Mouse (Mus musculus) central nervous system, embryonic 14 days (tissue): ENCODE results near the gene Prl6a1. TPM values are rescaled to one million over a fixed set of nuclear protein-coding genes. Genes with fewer than 3 reads are reported as not detected.

Source experiments
- polyA plus RNA-seq: library from polyadenylated mRNA; depleted of rRNA; stranded (reverse); fragments of >200 nt; gene quantifications from 2 replicates; pipeline ENCODE4 v1.2.3, GENCODE M21; 2012; rRNA removed

The Prl6a1 gene
- not detected in 2 replicates for polyA plus RNA-seq

DNA sequence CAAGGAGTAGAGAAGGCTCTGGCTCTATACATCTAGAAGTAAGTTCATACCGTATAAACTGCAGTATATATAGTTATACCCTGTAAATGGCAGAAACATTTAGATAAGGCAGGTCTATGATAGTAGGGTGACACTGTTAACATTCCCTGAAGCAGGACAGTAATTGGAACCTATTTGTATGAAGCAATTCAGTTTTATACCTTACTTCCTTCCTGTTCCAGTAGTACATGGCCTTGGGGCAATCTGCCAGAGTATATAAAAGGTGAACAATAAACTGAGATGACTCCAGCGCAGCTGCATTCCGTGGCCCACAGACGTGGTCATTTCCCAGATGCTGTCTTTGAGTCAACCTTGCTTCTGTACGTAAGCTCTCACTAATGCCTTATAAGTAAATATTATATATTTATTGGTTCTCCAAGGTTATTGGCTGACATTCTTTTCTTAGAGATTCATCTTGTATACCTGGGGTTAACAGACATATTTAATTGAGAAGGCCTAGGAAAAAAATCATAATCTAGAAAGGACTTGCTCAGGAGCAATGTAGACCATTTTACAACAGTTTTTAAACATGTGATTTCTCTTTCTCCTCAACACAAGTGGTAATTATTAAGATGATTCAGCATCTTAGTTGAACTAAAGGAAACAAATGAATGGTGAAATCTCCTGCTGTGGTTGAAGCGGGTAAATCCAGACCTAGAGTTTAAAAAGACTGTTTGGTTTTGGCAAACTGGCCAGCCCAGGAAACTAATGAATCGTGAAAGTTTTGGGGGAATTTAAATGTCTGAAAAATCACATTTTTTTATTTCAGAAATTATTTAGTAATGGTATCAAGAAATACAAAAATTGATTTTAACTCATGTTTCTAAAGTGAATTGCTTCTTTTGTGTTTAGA lies at the start of gene Prl6a1:
Gene Prl6a1 (plus strand): TSS at position 294 of the 892 bp plus-strand sequence.

DNA sequence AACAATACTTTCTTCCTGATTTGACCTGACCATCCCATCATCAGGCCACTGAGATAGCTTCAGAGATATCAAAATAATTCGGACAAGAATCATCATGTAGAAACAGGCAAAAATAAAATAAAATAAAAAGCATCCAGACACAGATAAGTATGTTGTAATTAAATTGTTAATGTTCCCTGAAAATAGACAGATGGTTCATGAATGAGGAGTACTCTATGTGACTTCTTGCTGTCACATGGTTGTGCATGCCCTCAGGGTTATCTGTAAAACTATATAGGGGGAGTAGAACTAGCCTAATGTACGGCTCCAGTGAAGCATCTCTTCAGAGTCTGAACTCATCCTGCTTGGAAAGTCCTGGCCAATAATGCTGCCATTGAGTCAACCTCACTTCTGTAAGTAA lies 32.9 kb downstream of the Prl6a1 start, which contains the start of gene Prl8a2:
Gene Prl8a2 (plus strand): TSS at position 301 of the 400 bp plus-strand sequence.

Other genes starting within 250 kb of the Prl6a1 start
- gene Prl3d1, start 218.4 kb upstream of the Prl6a1 start, polyA plus RNA-seq = not detected in 2 replicates
- gene Prl3d2, start 190.9 kb upstream of the Prl6a1 start, polyA plus RNA-seq = not detected in 2 replicates
- gene Prl3d3, start 155.8 kb upstream of the Prl6a1 start, polyA plus RNA-seq = not detected in 2 replicates
- not detected in 2 replicates for gene Prl3c1, start 116.0 kb upstream of the Prl6a1 start, polyA plus RNA-seq
- gene Prl3b1, start 70.8 kb upstream of the Prl6a1 start, polyA plus RNA-seq = not detected in 2 replicates
- not detected in 2 replicates for gene Prl3a1, start 53.2 kb upstream of the Prl6a1 start, polyA plus RNA-seq
- gene Prl8a2, start 33.0 kb downstream of the Prl6a1 start, polyA plus RNA-seq = not detected in 2 replicates
- gene Prl2b1, start 78.2 kb downstream of the Prl6a1 start, polyA plus RNA-seq = not detected in 2 replicates
- not detected in 2 replicates for gene Prl8a6, start 126.1 kb downstream of the Prl6a1 start, polyA plus RNA-seq
- not detected in 2 replicates for gene Prl8a8, start 200.6 kb downstream of the Prl6a1 start, polyA plus RNA-seq